Mouse (Mus musculus): ENCODE results near the gene Actbl2. TPM values are rescaled to one million over a fixed set of nuclear protein-coding genes. Genes with fewer than 3 reads are reported as not detected.

The Actbl2 gene
- polyA plus RNA-seq, 1 experiment from 2014 or later, result not detected

GRCm38 (mm10) chr13:111304736-111305135 is 49.9 kb downstream of the Actbl2 start:
- peaks cover 7% of the 10 kb centered on the region; the same call in 1 of the 2 replicates for H3K4me1 ChIP-seq
- no peak overlapping the region for H3K27ac ChIP-seq
- H3K4me2 ChIP-seq, result no peak overlapping the region
- H3K9me3 ChIP-seq, result no peaks in the 10 kb centered on the region
- no peak overlapping the region for H3K9ac ChIP-seq
- 88% methylated on average over 5 of the region's 5 CpGs for WGBS
- ATAC-seq (ENCODE audit: insufficient number of reproducible peaks, low FRiP score, low TSS enrichment, low read depth), result no peak
- no peak overlapping the region for H3K4me3 ChIP-seq
- no peaks in the 10 kb centered on the region for H3K27me3 ChIP-seq
- no peaks in the 10 kb centered on the region for H3K36me3 ChIP-seq

Other genes with a start within 250 kb of the Actbl2 start
- 79.3 and 82.8 TPM in 2 replicates for gene Gpbp1, start 235.1 kb downstream of the Actbl2 start, polyA plus RNA-seq (2015; fragmentation: Nextera tagmentation; extraction: Ambion mirVana)